Mouse (Mus musculus): ENCODE results near the gene Trnp1. TPM values are rescaled to one million over a fixed set of nuclear protein-coding genes. Genes with fewer than 3 reads are reported as not detected.

Trnp1 gene
- polyA plus RNA-seq, 1 experiment from 2014 or later, result 1.4 TPM

DNA sequence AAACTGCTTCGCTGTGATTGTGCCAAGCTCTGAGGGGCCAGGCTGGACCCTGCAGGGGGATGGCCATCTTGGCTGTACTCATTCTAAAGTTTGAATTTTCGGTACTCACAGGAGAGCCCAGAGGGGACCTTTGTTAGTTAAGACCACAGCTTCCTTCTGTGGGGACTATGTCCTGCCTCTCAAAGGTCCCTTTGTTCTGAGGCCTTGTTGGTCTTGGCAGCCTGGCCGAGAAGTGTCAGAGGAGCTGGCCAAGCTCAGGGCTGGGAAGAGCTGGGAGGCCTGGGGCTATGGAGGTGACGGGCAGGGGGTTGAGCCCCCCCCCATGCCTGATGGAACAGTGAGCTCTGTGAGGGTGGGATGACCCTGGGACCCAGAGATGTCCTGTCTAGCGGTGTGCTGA, 55.3 kb downstream of the Trnp1 start:
- 66% methylated on average over 5 of the region's 5 CpGs for WGBS
- Histone ChIP-seq H3K4me2 (replicated peaks; ENCODE audit: low read depth, low read length) (no peak overlapping the region), H3K4me1 (ENCODE audit: control insufficient read depth, insufficient read depth, low read length) (peaks cover 16% of the 10 kb centered on the region), H3K27ac (ENCODE audit: low read depth, low read length) (no peak overlapping the region; the same call in 1 of the 2 replicates), H3K9ac (ENCODE audit: low read depth, low read length) (no peak overlapping the region), H3K27me3 (ENCODE audit: control insufficient read depth, insufficient read depth, low read length) (no peaks in the 10 kb centered on the region), H3K36me3 (ENCODE audit: control insufficient read depth, insufficient read depth, low read length) (no peaks in the 10 kb centered on the region), H3K4me3 (ENCODE audit: low read length) (no peak overlapping the region), H3K9me3 (ENCODE audit: control insufficient read depth, low read length) (no peaks in the 10 kb centered on the region)
- no peak for ATAC-seq (ENCODE audit: low FRiP score, low TSS enrichment)

DNA sequence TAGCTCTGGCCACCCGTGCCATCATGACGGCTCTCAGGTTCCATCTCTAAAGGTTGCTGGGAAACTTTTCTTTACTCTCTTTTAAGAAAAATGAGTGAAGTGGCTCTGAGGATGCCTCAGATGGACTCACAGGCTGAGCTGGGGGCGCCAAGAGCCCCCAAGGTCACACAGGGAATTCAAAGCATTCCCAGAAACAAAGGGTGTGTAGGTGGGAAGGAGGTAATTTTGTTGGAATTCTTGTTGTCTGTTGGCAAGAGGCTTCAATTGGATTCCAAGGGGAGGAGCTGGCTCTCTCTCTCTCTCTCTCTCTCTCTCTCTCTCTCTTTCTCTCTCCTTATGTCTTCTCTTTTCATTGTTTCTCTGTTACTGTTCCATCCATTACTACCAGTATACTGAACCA, 56.2 kb downstream of the Trnp1 start:
- no peak overlapping the region for H3K4me3 ChIP-seq (ENCODE audit: low read length)
- no peak overlapping the region for H3K4me2 ChIP-seq (replicated peaks; ENCODE audit: low read depth, low read length)
- 52% methylated on average over 3 of the region's 3 CpGs for WGBS
- H3K27me3 ChIP-seq (ENCODE audit: control insufficient read depth, insufficient read depth, low read length), result no peaks in the 10 kb centered on the region
- ATAC-seq (ENCODE audit: low FRiP score, low TSS enrichment), result no peak
- H3K9me3 ChIP-seq (ENCODE audit: control insufficient read depth, low read length), result no peaks in the 10 kb centered on the region
- no peak overlapping the region for H3K9ac ChIP-seq (ENCODE audit: low read depth, low read length)
- no peaks in the 10 kb centered on the region for H3K36me3 ChIP-seq (ENCODE audit: control insufficient read depth, insufficient read depth, low read length)
- peaks cover 17% of the 10 kb centered on the region for H3K4me1 ChIP-seq (ENCODE audit: control insufficient read depth, insufficient read depth, low read length)
- H3K27ac ChIP-seq (ENCODE audit: low read depth, low read length), result no peak overlapping the region

Other genes with a start within 250 kb of the Trnp1 start
- gene Sytl1, start 235.4 kb downstream of the Trnp1 start, polyA plus RNA-seq (2014; fragmentation: Nextera tagmentation; extraction: Ambion mirVana), result 0.70 and 1.1 TPM in 2 replicates
- gene Tmem222, start 220.8 kb downstream of the Trnp1 start, polyA plus RNA-seq (2014; fragmentation: Nextera tagmentation; extraction: Ambion mirVana), result 74.9 and 87.9 TPM in 2 replicates
- 10.0 and 16.0 TPM in 2 replicates for gene Wdtc1, start 145.1 kb downstream of the Trnp1 start, polyA plus RNA-seq (2014; fragmentation: Nextera tagmentation; extraction: Ambion mirVana)
- gene Slc9a1, start 128.8 kb downstream of the Trnp1 start, polyA plus RNA-seq (2014; fragmentation: Nextera tagmentation; extraction: Ambion mirVana), result 5.6 and 7.6 TPM in 2 replicates
- 0.35 and 0.94 TPM in 2 replicates for gene Tent5b, start 18.4 kb downstream of the Trnp1 start, polyA plus RNA-seq (2014; fragmentation: Nextera tagmentation; extraction: Ambion mirVana)
- gene Kdf1, start 20.4 kb upstream of the Trnp1 start, polyA plus RNA-seq (2014; fragmentation: Nextera tagmentation; extraction: Ambion mirVana), result 15.3 and 21.4 TPM in 2 replicates
- gene Nudc, start 47.4 kb upstream of the Trnp1 start, polyA plus RNA-seq (2014; fragmentation: Nextera tagmentation; extraction: Ambion mirVana), result 285 and 287 TPM in 2 replicates
- gene Nr0b2, start 54.8 kb upstream of the Trnp1 start, polyA plus RNA-seq (2014; fragmentation: Nextera tagmentation; extraction: Ambion mirVana), result not detected in 2 replicates
- 6.5 and 10.2 TPM in 2 replicates for gene Gpatch3, start 76.2 kb upstream of the Trnp1 start, polyA plus RNA-seq (2014; fragmentation: Nextera tagmentation; extraction: Ambion mirVana)
- 23.6 and 23.9 TPM in 2 replicates for gene Gpn2, start 85.8 kb upstream of the Trnp1 start, polyA plus RNA-seq (2014; fragmentation: Nextera tagmentation; extraction: Ambion mirVana)
- 8.0 and 9.5 TPM in 2 replicates for gene Sfn, start 103.6 kb upstream of the Trnp1 start, polyA plus RNA-seq (2014; fragmentation: Nextera tagmentation; extraction: Ambion mirVana)
- 3.0 and 4.2 TPM in 2 replicates for gene Zdhhc18, start 151.6 kb upstream of the Trnp1 start, polyA plus RNA-seq (2014; fragmentation: Nextera tagmentation; extraction: Ambion mirVana)
- gene Pigv, start 174.1 kb upstream of the Trnp1 start, polyA plus RNA-seq (2014; fragmentation: Nextera tagmentation; extraction: Ambion mirVana), result 12.6 and 16.9 TPM in 2 replicates